Mouse (Mus musculus) c-Kit-negative CD71-positive TER-119-positive erythroid progenitor cells, embryonic 14.5 days (primary cell): ENCODE data around the gene Mark2.

Experiments
- DNase-seq: peaks from one replicate; pipeline ENCODE4 v3.0.0-alpha.2; 2013; ENCODE audit warnings: low read depth, low spot score

Mark2 gene

DNA sequence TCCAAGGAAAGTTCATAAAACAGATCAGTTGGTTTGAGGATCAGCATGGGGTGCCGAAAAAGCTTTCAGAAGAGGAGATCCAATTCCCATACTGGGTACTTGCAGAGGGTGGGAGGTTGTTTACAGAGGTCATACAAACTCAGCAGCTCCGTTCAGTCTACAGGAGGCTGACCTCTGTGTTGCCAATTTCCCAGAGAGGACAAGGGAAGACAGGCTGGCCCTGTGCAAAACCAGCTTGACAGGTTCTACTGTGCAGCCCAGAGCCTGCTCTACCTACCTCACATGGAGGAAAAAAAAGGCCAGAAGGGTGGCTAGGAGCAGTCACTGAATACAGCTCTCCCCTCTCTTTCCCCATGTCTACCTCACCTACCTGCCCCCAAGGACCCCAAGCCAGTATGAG is 7.6 kb downstream of the Mark2 start:
- DNase-seq = no peak

DNA sequence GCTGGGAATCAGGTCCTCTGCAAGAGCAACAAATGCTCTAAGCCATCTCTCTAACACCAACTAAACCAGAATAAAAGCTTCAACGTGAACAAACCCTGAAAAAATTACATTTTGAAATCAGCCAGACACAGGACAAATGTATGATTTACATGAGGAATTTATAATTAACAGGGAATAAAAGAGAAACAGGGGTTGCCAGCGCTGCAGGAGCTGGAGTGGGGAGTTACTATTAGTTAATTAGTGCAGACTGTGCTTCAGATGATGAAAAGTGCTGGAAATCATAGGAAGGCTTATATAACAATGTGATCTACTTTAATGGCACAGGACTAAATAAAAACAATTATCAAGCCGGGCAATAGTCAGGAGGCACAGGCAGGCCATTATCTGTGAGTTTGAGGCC is 20.3 kb downstream of the Mark2 start:
- no peak for DNase-seq

DNA sequence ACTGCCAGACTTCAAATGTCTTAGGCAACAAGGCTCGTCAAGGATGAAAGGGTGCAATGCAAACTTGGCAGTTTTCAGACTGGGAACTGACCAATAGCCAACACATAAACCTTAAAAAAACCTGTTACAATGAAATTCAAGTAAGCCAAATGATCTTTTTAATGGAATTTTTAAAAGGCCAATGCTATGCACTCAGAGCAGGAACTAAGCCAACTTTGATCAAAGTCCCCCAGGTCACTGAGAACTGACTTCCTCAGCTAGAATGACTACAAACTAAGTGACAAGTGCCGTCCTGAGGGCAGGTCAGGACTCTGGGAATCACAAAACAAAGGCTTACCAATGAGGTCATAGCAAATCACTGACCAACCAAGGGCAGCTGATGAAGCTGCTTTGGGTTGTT is 21.5 kb downstream of the Mark2 start:
- DNase-seq = no peak

DNA sequence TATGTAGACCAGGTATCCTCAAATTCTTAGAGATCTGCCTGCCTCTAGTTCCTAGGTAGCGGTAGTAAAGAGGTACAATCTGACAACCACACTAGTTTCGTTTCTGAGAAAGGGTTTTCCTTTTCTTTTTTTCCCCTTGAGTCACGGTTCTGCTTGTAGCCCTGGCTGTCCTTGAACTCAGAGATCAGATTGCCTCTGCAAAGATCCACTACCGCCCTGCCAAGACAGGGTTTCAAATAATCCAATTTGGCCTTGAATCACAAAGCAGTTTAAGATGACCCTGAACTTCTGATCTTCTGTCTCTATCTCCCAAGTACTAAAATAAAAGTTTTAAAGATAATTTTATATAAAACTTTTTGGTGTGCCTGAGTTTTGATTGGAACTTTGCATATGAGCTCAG is 23.9 kb downstream of the Mark2 start:
- no peak for DNase-seq

DNA sequence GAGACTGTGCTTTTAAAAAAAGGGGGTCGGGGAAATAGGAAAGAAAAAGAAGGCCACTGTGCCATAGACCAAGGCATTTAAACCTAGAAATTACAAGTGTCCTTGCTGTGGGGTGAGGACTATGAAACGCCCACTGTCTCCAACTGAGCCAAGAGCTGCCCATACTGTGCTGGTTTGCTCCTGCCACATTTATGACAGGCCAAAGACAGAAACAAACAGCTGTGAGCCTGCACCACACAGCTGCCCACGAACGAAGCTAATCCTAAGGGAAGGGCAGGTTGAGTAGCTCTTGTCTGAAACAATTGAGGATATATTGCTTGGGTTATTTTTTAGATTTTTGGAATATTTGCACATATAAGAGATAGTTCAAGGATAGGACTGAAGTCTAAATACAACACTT is 24.8 kb downstream of the Mark2 start:
- DNase-seq = no peak

DNA sequence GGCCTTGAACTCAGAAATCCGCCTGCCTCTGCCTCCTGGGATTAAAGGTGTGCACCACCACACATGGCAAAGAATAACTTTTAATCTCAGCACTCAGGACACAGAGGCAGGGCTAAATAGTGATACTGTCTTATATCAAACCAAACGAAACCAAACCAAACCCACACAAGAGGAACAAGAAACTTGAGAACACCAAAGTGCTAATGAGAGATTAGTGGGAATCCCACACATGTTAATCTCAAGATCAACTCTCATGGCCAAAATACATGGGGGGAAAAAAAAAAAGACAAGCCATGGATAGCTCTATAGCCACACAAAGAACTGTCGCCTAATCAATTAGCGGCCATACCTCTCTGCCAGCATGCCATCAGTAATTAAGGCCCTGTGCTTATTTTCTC is 26.1 kb downstream of the Mark2 start:
- DNase-seq = no peak

DNA sequence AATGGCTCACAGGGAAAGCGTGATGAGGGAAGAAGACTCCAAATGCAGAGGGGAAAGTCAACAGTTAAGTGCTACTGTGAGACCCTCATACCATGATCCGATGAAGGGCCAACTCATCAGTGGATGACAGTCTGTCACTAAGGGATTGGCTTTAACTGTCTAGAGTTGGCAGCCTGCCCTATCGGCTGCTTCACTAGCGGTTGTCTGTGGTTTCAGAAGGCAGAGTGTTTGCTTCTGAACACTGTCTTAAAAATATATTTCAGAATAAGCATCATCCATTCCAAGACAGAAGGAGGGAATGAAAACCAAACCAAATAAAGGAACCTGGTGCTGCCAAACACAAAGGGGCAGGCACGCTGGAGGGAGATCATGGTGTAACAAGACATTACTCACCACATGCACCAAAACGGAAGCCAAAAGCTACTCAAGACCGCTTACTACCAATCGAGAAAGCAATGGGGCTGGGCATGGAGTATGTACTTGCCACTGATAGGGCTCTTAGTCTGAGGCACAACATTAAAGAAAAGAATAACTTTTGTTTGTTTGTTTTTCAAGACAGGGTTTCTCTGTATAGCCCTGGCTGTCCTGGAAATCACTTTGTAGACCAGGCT is 26.6 kb downstream of the Mark2 start:
- DNase-seq = no peak

DNA sequence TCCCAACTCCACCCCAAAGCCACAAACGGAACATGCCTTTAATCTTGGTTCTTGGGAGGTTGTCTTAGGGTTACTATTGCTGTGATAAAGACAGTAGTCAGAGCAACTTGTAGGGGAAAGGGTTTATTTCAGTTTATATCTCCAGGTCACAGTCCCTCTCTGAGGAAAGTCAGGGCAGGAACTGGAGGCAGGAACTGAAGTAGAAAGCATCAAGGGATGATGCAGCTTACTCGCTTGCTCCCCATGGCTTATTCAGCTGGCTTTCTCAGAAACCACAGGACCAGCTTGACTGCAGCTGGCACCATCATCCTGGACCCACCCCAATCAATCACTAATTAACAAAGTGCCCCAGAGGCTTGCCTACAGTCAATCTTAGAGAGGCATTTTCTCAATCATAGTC is 28.0 kb downstream of the Mark2 start:
- no peak for DNase-seq

DNA sequence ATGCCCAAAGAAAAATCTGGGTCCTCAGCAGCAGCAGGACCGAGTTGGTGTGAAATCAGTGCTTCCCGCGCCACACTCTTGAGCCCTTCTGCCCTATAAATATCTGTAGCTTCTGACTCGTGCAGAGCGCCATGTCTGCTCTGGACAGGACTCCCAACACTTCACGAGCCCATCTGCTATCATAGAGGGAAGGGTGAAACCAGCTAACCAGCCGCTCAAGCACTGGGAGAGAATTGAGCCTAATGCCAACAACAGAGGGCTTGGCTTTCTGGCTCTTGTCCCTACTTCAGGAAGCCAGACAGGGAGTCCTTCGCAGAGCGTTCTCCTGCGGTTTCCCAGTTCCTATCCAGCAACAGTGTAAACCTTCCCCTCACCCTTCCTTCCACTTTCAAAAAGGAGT is 30.4 kb downstream of the Mark2 start:
- no peak for DNase-seq

DNA sequence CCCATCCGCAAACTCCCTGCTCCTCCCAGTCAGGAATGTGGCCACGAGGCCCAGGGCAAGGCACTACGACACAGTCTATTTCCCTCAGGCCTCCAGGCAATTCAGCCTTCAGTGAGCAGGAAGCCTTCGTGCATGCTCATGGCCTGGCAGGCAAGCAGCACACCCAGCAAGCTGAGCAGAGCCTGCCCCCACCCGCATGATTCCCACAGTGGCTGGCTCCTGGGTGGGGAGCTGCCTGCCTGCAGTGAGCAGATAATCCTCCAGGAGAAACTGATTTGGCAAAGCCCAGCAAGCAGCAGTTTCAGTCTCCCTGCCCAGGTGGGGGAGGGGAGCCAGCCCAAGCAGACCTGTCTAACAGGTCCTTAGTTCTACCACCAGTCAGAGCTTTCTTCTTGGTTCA is 31.0 kb downstream of the Mark2 start:
- DNase-seq = peak; percentile 44

DNA sequence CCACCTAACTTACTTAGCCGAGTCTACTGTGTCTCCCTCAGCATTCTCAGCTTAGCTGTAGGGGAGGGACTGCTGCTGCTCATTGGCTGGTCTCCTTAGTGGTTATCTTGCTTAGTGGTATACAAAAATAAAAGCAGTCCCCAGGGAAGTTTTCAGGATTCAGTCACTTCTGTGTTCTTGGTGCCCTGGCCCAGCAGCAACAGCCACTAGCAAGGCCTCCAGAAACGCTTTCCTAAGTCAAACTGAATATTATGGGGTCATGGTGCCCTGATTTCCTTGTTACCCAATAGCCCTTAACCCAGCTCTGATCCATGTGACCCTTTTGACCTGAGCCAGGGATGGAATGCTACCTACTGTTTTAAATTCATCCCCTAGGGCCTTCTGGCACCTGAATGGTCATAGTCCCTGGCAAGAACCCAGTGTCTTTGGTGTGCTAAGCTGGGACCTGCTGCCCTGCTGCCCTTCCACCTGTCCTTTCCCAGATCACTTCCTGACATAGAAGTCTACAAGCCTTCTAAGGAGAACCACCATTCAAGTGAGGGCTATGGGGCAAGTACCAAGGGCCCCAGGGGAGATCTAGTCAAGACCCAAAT is 31.8 kb downstream of the Mark2 start:
- DNase-seq = no peak

DNA sequence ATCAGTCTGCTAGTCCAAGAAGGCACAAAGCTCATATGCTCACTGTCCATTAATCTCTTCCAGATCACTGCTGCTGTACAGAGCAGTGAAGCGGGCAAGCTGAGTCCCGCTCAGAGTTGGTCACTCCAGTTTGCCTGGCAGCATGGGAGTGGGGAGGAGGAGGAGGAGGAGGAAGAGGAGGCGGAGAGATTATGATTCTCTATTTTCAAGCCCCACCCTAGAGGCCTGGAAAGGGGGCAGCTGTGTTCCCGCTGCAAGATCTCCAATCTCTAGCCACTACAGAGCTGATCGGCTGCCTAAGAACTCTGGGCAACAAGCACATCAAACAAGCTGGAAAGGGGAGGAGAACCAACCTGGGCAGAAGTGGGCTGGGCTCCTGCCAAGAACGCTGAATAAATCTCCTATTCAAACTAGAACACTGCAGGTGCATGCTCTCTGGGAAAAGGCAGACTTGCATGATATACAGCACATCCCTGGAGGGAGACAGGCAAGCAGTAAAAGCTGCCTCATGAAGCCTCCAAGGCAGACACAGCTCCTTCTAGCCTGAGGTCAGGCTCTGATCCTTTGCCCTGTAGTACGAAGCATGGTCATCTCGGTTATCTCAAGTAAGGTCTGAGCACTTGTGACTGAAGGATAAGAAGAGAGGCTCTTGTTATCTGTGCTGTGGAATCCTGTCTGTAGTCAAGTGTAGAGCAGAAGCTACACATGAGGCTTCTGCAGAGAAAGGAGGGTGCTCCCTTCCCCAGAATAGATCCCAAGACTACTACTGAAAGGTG is 33.5 kb downstream of the Mark2 start:
- no peak for DNase-seq

DNA sequence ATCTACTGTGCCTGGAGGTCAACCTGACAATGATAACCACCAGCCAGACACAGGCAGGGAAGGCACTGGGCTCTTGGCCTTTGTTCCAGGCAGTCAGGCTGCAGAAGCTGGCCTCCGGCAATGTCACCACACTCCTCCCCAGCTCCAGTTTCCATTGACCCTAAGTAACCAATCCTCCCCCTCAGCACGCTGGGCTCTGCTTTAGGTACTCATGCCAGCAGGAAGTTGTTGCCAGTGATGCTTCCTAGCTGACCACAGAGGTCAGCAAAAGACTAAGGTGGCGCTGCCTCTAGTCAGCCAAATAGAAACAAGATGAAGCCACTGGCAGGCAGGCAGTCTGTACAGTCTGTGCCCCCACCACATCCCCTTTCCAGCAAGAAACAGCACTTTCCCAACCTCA is 34.7 kb downstream of the Mark2 start:
- no peak for DNase-seq

DNA sequence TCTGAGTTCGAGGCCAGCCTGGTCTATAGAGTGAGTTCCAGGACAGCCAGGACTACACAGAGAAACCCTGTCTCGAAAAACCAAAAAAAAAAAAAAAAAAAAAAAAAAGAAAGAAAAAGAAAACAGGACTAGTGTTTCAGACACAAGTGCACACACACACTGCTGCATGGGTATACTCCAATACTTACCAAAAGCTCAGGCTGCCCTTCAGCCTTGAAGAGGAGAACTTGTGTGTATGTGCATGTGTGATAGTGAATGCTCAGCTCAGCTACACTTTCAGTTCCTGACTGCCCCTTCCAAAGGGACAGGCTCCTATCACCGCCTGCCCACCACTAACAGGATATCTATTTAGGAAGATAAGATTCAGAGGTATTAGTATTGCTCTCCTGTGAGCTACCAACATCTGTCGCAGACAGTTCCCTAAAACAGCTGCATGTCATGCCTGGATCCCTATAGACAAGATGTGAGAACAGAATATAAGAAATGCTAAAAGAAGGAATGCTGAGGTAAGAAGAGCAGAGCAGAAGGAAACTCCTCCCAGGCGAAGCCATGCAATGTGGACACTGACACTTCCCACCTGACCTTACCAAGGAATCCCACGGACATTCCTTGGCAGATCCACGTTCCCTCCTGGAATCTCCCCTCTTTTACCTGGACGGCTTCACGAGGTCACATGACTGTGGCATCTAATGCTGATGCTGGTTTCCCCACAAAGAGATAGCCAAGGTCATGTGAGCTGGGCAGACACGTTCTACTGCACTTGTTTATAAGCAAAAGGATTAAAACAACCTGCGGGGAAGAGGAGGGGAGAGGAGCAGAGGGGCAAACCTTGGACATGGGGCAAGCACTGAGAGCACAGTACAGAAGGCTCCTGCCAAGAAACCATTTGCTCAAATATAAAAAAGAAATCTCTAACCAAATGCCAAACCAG is 36.0 kb downstream of the Mark2 start:
- DNase-seq = no peak

DNA sequence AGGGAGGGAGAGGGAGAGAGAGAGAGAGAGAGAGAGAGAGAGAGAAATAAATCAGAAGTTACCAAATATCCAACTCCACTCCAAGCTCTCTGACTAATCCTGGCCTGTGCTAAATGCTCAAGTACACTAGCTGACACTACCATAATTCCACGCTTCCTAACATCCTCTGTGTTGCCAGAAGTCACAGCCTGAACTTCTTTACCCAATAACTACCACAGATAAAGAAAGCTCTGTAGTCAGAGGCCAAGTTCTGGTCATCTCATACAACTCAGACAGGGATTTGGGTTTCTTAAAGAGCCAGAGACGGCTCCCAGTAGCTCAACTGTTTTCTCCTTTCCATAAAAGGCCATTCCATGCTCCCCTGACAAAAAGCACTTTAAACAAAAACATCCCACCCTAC is 36.9 kb downstream of the Mark2 start:
- no peak for DNase-seq

DNA sequence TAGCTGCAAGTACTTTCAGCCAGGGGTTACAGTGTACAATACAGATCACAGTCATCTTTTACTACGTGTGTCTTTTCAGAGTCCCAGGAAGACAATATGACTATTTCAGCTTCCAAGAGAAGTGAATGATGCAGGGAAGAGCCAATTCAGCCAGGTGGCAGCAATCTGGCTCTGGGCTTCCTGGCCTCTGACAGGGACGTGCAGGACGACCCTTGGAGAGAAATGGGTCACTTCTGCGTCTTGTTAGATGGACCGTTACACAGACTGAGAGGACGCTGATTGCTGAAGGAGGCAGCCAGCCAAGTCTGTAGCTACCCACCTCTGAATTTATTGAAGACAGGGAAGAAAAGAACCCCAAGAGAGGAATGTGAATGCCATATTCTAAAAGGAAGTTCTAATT is 37.9 kb downstream of the Mark2 start:
- no peak for DNase-seq

DNA sequence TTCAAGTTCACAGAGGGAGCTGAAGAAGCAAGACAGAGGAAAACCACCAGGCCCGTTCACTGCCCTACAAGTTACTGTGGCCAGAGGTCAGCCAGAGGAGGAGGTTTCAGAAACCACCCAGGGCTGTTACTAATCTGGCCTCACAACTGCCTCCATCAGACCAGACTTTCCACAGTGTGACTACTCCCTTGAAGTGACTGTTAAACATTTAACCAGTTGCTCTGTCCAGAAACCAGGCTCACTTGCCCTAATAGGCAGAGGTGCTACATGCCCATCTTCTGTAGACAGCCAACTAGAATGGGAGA is 39.2 kb downstream of the Mark2 start:
- DNase-seq = no peak

DNA sequence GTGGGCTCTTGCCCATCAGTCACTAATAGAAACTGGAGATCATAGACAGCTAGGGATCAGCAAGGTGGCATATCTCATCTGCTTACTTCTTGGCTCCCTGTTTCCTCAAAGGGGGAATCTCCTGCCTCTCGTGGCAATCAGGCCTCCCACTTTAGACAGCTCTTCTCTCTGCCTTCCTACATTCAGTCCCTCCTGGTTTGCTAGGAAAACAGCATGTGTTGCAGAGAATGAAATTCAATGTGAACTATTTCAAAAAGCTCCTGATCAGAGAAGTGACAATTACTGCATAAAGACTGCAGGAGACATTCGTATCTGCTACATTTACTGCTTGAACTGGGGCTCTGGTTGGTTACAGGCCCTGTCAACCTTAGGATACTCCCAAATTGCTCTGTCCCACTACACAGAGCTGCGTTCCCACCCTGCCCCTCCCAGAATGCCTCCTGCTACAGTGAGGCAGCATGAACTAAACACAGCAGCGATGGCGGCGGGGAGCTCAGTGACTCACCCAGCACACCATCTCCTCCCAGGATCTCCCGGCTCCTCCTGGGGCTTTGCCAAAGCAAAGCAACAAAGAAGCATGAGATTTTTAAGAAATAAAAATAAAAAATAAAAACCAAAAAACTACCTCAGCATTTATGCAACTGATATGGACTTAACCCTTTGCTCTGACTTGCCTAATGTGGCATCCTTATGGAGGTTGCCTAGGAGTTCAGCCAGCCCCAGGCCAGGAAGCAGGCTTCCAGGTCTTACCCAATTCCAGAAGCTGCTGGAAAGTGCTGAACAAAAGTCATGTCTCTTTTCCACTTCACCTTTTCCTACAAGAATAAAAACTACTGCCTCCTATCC is 39.8 kb downstream of the Mark2 start:
- no peak for DNase-seq

DNA sequence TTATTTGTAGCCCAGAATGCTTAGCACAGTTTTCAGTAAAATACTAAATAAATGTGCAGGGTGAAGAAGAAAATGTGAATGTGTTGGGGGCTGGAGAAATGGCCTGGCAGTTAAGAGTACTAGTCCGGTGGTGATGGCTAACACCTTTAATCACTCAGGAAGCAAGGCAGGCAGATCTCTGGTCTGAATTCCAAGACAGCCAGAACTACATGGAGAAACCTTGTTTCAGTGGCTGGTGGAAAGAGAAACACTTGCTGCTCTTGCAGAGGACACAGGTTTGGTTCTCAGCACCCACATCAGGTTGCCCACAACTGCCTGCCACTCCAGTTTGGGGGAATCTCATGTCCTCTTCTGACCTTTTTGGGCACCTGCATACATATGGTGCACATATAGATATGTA is 41.6 kb downstream of the Mark2 start:
- no peak for DNase-seq

DNA sequence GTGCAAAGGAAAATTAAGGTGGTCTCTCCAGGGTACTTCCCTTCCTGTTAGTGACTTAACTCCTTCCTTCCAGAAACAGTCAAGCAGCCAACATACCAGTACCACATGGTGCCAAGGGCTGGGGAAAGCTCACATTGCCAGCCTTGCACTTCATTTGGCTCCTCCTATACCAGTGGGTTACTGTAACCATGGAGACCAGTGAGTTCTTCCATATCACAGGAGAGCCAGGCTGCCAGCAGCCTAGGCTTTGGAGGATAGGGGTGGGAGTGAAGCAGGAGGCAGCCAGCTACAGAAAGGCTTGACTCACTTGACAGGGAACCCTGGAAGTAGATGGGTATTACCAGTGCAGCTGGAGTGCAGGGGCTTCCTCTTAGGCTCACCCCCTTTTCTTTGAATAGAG is 42.6 kb downstream of the Mark2 start:
- no peak for DNase-seq

DNA sequence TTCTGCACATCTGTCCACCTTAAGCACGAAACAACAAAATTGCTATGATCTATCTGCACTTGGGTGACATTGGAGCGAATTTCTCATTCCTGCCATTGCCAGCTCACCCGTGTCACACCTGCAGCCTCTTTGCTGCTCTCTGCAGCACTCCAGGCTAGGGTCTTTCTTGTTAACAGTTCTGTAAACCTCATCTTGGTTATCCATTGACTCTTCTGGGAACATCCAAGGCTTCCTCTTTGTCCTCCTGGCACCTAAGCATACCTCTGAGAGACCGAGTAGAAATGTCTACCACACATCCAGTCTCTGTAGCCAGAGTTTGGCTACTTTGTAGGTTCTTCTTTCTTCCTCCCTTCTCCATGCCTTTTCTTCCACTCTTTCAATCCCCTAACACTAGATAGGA is 45.7 kb downstream of the Mark2 start:
- no peak for DNase-seq
